Mouse (Mus musculus) limb, embryonic 10.5 days (tissue): ENCODE data around the gene Aif1. TPM values are rescaled to one million over a fixed set of nuclear protein-coding genes. Genes with fewer than 3 reads are reported as not detected.

Experiments
- DNase-seq: peaks from one replicate; pipeline ENCODE4 v3.0.0-alpha.2; 2017; ENCODE audit warnings: low spot score
- H3K27ac ChIP-seq: fragments of 300-500 bp; sonication (generic); 2 replicates; pipeline ENCODE4 v1.5.1; 2016; ENCODE audit warnings: mild to moderate bottlenecking
- H3K27me3 ChIP-seq: fragments of 300-500 bp; sonication (generic); 2 replicates; pipeline ENCODE4 v1.6.1; 2016; ENCODE audit warnings: low read depth, mild to moderate bottlenecking; ENCODE audit not compliant: poor library complexity, severe bottlenecking
- H3K36me3 ChIP-seq: fragments of 300-500 bp; sonication (generic); 2 replicates; pipeline ENCODE4 v1.6.1; 2016; ENCODE audit warnings: mild to moderate bottlenecking, moderate library complexity
- H3K4me1 ChIP-seq: fragments of 300-500 bp; sonication (generic); 2 replicates; pipeline ENCODE4 v1.6.1; 2016
- H3K4me3 ChIP-seq: fragments of 300-500 bp; sonication (generic); 2 replicates; pipeline ENCODE4 v1.5.1; 2016; ENCODE audit warnings: mild to moderate bottlenecking, moderate library complexity
- H3K9me3 ChIP-seq: fragments of 300-500 bp; sonication (generic); replicated peaks from 2 replicates; pipeline ENCODE4 v1.6.1; 2016; ENCODE audit warnings: mild to moderate bottlenecking
- WGBS: fragments of 180-500 bp; shearing (Covaris S2); methylation state at CpG from one replicate; pipeline ENCODE4 v1.1.7; 2016; 5-methylcytosine and 5-hydroxymethylcytosine counted together
- polyA plus RNA-seq: library from polyadenylated mRNA; unstranded; fragments of >200 nt; fragmentation: Nextera tagmentation; extraction: Ambion mirVana; gene quantifications from 2 replicates; pipeline ENCODE4 v1.2.1, GENCODE M21; 2016

The Aif1 gene
- polyA plus RNA-seq, 1 experiment from 2014 or later = 1.8 TPM

DNA sequence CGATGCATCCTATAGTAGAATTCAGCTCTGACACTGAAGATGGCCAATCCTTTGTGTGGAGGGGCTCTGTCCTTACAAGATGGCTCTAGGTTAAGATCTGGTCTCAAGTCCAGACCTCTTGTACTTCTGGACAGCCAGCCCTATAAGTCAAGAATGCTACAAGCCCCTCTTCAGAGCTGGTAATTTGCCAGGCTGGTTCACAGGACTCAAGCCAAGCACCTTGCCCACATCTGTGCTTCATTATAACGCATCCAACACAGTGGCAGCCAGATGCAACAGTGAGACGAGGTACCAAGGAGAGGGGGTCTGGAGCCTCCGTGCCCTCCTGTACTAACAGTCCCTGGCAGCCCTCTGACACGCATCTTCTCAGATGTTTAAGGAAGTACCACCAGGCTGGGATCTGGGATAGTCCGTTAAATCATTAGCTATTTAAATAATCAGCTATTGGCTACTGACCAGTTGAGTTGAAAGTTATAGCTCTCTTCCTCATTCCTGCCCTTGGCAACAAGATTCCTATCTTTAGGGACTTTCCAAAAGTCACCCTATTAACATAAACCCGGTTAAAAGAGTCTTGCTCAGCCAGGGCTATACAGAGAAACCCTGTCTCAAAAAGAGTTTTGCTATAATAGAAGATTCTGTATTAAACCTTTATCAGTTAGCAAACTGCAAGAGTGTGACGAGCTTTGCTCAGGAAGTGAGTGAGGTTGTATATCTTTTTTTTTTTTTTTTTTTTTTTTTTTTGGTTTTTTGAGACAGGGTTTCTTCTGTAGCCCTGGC lies 1.5 kb downstream of the Aif1 start:
- 61% methylated on average over 8 of the region's 8 CpGs for WGBS
- no peaks in the 10 kb centered on the region for H3K36me3 ChIP-seq
- no peak overlapping the region for H3K27ac ChIP-seq
- H3K4me1 ChIP-seq = peaks cover 11% of the 10 kb centered on the region
- no peaks in the 10 kb centered on the region for H3K9me3 ChIP-seq
- no peak overlapping the region for H3K4me3 ChIP-seq
- H3K27me3 ChIP-seq = no peaks in the 10 kb centered on the region
- DNase-seq = no peak

GRCm38 (mm10) chr17:35173329-35173728 lies 2.5 kb downstream of the Aif1 start:
- 74% methylated on average over 3 of the region's 3 CpGs for WGBS
- Histone ChIP-seq H3K36me3 (no peaks in the 10 kb centered on the region), H3K27me3 (no peaks in the 10 kb centered on the region), H3K9me3 (no peaks in the 10 kb centered on the region), H3K27ac (no peak overlapping the region), H3K4me1 (peaks cover 11% of the 10 kb centered on the region), H3K4me3 (no peak overlapping the region)
- DNase-seq = no peak

GRCm38 (mm10) chr17:35172445-35173234 lies 3.2 kb downstream of the Aif1 start:
- H3K4me3 ChIP-seq = no peak overlapping the region

DNA sequence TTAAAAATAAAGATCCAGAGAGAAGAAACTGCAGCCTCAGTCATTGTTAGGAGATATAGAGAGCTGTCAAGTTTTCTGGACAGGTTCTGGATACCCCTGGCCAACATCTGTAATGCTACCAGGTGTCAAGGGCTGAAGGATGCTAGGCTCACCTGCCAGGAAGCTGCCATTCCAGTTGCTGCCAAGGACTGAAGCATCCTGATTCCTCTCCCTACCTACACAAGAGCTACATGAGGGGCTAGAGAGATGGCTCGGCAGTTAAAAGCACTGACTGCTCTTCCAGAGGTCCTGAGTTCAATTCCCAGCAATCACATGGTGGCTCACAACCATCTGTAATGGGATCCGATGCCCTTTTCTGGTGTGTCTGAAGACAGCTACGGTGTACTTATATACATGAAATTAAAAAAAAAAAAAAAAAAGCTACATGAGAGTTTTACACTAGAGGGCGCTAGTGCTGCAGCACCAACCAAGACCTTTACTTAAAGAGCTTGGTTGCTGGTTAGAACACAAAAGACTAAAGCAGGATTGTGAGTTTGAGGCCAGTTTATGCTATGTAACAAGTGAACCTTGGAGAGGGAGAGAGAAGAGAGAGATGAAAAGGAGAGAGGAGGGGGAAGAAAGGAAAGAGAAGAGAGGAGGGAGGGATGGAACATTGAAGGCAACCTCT lies 7.2 kb downstream of the Aif1 start:
- H3K9me3 ChIP-seq = no peaks in the 10 kb centered on the region
- H3K4me3 ChIP-seq = no peak overlapping the region
- no peaks in the 10 kb centered on the region for H3K27me3 ChIP-seq
- H3K4me1 ChIP-seq = peaks cover 12% of the 10 kb centered on the region
- 29% methylated on average over 4 of the region's 4 CpGs for WGBS
- no peaks in the 10 kb centered on the region for H3K36me3 ChIP-seq
- no peak for DNase-seq
- H3K27ac ChIP-seq = peak overlapping the region; percentile 36; the same call in 1 of the 2 replicates

More at GRCm38 (mm10) chr17:35172445-35173234, 3.2 kb downstream of the Aif1 start:
- Histone ChIP-seq H3K4me1 (peaks cover 11% of the 10 kb centered on the region), H3K36me3 (no peaks in the 10 kb centered on the region), H3K9me3 (no peaks in the 10 kb centered on the region), H3K27ac (no peak overlapping the region), H3K27me3 (no peaks in the 10 kb centered on the region)
- no peak for DNase-seq
- 69% methylated on average over 11 of the region's 11 CpGs for WGBS

DNA sequence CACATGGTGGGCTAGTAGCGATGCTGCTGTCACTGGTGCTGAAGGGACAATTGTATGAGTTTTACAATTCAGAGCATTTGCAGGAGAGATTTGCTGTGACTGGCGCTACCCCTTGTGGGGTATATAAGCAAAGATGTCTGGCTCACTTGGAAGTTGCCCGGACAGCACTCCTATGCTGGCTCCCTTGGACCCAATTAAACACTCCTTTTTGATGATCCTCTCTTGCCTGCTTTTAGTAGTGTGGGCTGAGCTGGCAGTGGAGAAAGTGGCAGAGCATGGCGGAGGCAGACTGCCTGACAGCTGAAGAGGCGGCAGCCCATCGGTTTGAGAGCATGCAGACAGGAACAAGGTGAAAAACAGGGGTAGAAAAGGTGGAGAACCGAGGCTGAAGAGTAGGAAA lies 8.1 kb downstream of the Aif1 start:
- H3K27me3 ChIP-seq = no peaks in the 10 kb centered on the region
- H3K4me1 ChIP-seq = peaks cover 18% of the 10 kb centered on the region
- no peaks in the 10 kb centered on the region for H3K9me3 ChIP-seq
- peaks cover 2% of the 10 kb centered on the region for H3K36me3 ChIP-seq
- H3K27ac ChIP-seq = no peak overlapping the region
- no peak for DNase-seq
- no peak overlapping the region for H3K4me3 ChIP-seq
- 90% methylated on average over 7 of the region's 7 CpGs for WGBS

- no peak for DNase-seq
- Histone ChIP-seq H3K36me3 (peaks cover 15% of the 10 kb centered on the region), H3K9me3 (no peaks in the 10 kb centered on the region), H3K27me3 (no peaks in the 10 kb centered on the region), H3K4me3 (peak overlapping the region; percentile 98), H3K27ac (peak overlapping the region; percentile 99), H3K4me1 (peaks cover 31% of the 10 kb centered on the region)
- 76% methylated on average over 8 of the region's 8 CpGs for WGBS
Measured at GRCm38 (mm10) chr17:35166352-35167035, 9.4 kb downstream of the Aif1 start.

DNA sequence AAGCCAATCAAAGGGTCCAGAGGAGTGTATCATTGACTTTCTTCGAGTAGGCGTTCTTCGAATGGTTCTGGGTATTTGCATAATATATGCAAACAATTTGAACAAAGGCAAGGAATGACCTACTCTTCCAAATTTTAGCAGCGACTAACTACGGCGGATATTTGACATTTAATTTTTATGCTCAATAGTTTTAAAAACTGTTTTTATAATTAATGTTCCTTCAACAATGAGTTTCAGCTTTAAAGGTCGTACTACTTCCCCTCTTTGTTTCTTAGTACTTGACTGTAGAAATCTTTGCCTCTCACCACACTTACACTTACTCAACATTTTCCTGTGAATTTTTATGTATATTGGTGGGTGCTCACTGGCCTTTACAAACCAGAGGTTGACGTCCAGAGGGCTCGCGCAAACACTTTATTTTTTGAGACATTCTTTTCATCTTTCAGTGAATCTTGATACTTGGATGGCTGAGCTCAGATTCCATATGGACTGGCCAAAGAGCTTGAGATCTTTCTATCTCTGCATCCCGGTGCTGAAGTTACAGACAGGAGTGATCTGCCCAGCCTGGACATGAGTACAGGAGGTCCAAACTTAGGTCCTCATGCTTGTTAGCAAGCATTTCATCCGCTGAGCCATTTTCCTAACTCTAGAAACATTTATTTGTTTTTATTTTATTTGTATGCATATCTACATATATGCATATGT lies 10.3 kb downstream of the Aif1 start:
- Histone ChIP-seq H3K36me3 (peaks cover 24% of the 10 kb centered on the region), H3K4me3 (peak overlapping the region; percentile 98), H3K9me3 (no peaks in the 10 kb centered on the region), H3K27ac (peak overlapping the region; percentile 99), H3K4me1 (peaks cover 32% of the 10 kb centered on the region), H3K27me3 (no peaks in the 10 kb centered on the region)
- no peak for DNase-seq
- 32% methylated on average over 12 of the region's 12 CpGs for WGBS

DNA sequence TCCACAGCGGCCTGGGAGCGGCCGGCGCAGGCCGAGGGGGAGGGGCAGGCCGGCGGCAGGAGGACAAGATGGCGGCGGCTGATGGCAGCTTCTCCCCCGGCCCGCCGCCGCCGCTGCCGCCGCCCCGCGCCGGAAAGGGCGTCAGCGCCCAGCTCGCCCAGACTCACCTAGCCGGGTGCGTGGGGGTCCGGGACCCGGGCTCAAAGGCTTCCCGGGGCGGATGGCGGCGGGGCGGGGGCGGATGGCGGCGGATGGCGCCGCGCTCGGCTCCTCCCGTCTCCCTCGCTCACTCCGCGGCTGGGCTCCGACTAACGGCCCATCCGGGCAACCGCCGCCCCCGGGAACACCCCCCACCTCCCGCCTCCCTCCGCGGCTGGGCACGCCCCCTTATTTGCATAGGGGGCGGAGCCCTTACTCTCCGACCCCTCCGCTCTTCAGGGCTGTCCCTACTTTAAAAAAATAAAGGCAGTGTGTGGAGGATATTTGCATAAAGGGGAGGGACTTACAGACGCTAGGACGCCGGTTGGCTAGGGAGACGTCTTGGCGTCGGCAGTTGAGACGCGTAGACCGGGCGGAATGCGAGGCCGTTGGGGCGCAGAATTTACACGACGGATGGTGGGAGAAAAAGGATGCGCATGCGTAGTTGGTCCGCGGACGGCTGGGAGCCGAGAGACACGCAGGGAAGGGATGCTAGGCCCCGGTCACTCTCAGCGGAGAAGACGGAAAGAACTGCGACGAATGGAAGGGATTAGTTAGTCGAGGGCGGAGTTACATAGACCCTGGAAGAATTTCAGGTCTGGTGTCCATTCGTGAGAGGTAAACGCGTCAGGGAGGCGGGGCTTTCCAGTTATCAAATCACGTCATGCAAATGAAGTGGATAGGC lies 11.1 kb downstream of the Aif1 start, which contains the start of gene Prrc2a:
Gene Prrc2a (minus strand): TSS at position 330 of the 883 bp plus-strand sequence.
- Histone ChIP-seq H3K27me3 (no peaks in the 10 kb centered on the region), H3K36me3 (peaks cover 32% of the 10 kb centered on the region), H3K4me3 (peak within 1 kb of the TSS; percentile 98), H3K9me3 (no peaks in the 10 kb centered on the region), H3K27ac (peak within 1 kb of the TSS; percentile 99), H3K4me1 (peaks cover 32% of the 10 kb centered on the region)
- under 1% methylated on average over 64 of the region's 89 CpGs for WGBS
- peak; percentile 96 for DNase-seq

GRCm38 (mm10) chr17:35164218-35164567 lies 11.7 kb downstream of the Aif1 start:
- Histone ChIP-seq H3K27ac (peak overlapping the region; percentile 99), H3K4me1 (peaks cover 32% of the 10 kb centered on the region), H3K4me3 (peak overlapping the region; percentile 98), H3K36me3 (peaks cover 38% of the 10 kb centered on the region), H3K9me3 (no peaks in the 10 kb centered on the region), H3K27me3 (no peaks in the 10 kb centered on the region)
- WGBS = 0% methylated on average over 28 of the region's 28 CpGs
- no peak for DNase-seq

GRCm38 (mm10) chr17:35163326-35164081 lies 12.4 kb downstream of the Aif1 start:
- Histone ChIP-seq H3K36me3 (peaks cover 45% of the 10 kb centered on the region), H3K4me1 (peaks cover 32% of the 10 kb centered on the region), H3K27ac (peak overlapping the region; percentile 99), H3K4me3 (peak overlapping the region; percentile 98), H3K9me3 (no peaks in the 10 kb centered on the region), H3K27me3 (no peaks in the 10 kb centered on the region)
- DNase-seq = no peak
- WGBS = 25% methylated on average over 8 of the region's 8 CpGs

DNA sequence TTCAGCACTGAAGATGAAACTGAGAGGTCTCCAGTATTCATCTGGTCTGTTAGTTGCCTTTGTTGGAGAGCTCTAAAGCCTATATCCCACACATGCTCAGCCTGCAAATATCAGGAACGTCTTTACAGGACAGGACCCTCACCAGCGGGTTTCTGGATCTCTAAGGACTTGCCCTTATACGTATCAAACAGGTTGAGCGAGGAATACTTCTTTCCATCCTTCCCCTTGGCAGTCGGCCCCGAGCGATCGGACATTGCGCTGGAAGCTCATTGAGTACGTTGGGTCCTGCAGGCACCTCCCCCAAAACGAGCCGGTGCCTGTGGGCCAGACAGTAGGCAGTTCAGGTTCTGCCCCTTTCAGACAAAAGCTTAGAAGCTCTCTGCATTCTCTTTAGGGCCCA lies 13.1 kb downstream of the Aif1 start:
- WGBS = 74% methylated on average over 12 of the region's 12 CpGs
- Histone ChIP-seq H3K9me3 (no peaks in the 10 kb centered on the region), H3K4me1 (peaks cover 32% of the 10 kb centered on the region), H3K27ac (peak overlapping the region; percentile 58; the same call in 1 of the 2 replicates), H3K4me3 (peak overlapping the region; percentile 98), H3K27me3 (no peaks in the 10 kb centered on the region), H3K36me3 (peaks cover 53% of the 10 kb centered on the region)
- DNase-seq = no peak
